Mouse (Mus musculus): ENCODE measurements around the gene Zbtb37. TPM values are rescaled to one million over a fixed set of nuclear protein-coding genes. Genes with fewer than 3 reads are reported as not detected.

The Zbtb37 gene
- 2.8 and 3.7 TPM in 2 replicates for polyA plus RNA-seq (2015; fragmentation: Nextera tagmentation; extraction: Ambion mirVana)

GRCm38 (mm10) chr1:161034435-161035280 lies at the start of gene Zbtb37:
Zbtb37 (minus strand) TSS chr1:161034849.

DNA sequence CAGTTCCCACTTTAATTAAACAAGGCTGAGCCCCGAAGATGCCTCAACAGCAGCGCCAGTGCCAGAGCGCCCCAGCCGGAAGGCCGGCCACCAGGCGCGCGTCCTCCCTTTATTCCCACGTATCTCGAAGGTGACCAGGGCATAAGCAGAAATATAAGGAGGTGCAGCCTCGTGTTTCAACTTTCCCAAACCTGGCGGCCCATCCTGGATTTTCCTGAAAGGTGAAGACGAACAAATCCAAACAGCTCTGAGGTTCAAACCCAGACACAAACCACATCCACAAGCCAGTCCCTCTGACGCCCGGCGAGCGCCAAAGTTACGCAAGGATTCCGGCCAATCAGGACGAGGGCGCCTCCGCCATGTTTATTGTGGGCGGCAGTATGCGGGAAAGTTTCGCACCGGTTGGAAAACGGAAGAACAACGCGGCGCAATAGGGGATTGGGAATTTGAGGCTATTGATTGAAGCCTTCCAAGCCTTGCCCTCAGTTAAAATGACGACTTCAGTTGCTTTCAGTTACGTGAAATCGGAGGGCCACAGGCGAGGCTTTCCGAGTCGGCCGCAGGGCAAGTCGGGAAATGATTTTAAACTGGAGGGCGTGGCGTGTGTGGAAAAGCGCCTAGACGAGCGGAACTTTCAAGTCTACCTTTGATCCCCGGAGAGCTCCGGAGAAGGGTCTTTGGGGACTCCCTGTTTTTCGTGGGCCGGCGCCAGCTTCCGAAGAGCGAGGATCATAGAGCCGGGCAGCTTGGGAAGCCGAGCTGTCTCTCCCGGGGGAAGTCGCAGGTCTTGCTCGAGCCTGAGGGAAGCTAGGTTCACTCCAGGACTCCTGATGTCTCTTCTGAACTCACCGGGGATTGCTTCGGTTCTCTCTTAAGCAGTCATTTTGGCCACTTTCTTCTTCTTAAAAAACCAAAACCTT lies 36.0 kb upstream of the Zbtb37 start, which contains the start of the genes Dars2 and Cenpl:
Dars2 (minus strand) TSS at position 307 of the 920 bp plus-strand sequence.
Cenpl (plus strand) TSS at position 362 of the 920 bp plus-strand sequence.

DNA sequence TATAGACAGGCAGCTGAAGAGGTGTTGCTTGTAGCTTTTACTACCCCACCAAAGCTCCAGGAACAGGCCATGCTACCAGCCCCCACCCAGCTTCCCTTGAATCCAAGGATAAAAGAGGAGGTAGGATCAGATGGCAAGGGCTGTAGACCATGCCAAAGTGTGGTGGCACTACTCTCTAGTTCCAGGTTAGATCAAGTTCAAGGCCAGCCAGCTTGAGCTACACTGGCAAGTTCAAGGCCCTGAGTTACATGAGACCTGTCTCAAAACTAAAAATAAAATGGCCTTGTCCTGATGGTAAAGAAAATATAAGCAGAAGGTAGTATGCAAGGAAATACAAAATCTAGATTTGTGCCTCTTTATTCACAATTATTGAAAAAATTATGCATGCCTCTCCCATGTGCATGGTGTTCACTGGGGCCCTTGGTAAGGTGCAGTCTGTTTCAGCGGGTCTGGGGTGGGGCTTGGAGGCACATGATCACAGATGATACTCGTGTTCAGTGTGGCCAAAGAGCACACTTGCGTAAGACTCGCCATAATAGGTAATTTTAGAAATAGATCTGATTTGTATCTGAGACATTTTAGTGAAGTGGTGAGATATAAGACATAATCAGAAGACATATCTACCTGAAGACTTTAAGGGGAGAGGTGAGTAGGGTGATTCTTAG lies 56.4 kb downstream of the Zbtb37 start, which contains the start of gene Serpinc1:
Serpinc1 (plus strand) TSS at position 515 of the 665 bp plus-strand sequence.

Other genes with a start within 250 kb of the Zbtb37 start
- 5.2 and 5.4 TPM in 2 replicates for gene Rabgap1l, start 241.6 kb downstream of the Zbtb37 start, polyA plus RNA-seq (2015; fragmentation: Nextera tagmentation; extraction: Ambion mirVana)
- 4.1 and 4.2 TPM in 2 replicates for gene Rc3h1, start 128.4 kb downstream of the Zbtb37 start, polyA plus RNA-seq (2015; fragmentation: Nextera tagmentation; extraction: Ambion mirVana)
- gene Serpinc1, start 56.3 kb downstream of the Zbtb37 start, polyA plus RNA-seq (2015; fragmentation: Nextera tagmentation; extraction: Ambion mirVana) = 1.0 and 1.5 TPM in 2 replicates
- gene Dars2, start 35.8 kb upstream of the Zbtb37 start, polyA plus RNA-seq (2015; fragmentation: Nextera tagmentation; extraction: Ambion mirVana) = 10.9 and 13.3 TPM in 2 replicates
- 5.9 and 6.2 TPM in 2 replicates for gene Cenpl, start 35.9 kb upstream of the Zbtb37 start, polyA plus RNA-seq (2015; fragmentation: Nextera tagmentation; extraction: Ambion mirVana)
- gene Klhl20, start 96.7 kb upstream of the Zbtb37 start, polyA plus RNA-seq (2015; fragmentation: Nextera tagmentation; extraction: Ambion mirVana) = 9.6 and 10.2 TPM in 2 replicates
- 0.17 TPM in 1 of 2 replicates, not detected in the other for gene Ankrd45, start 107.8 kb upstream of the Zbtb37 start, polyA plus RNA-seq (2015; fragmentation: Nextera tagmentation; extraction: Ambion mirVana)
- gene Tex50, start 124.5 kb upstream of the Zbtb37 start, polyA plus RNA-seq (2015; fragmentation: Nextera tagmentation; extraction: Ambion mirVana) = not detected in 2 replicates
- 120 and 131 TPM in 2 replicates for gene Prdx6, start 216.4 kb upstream of the Zbtb37 start, polyA plus RNA-seq (2015; fragmentation: Nextera tagmentation; extraction: Ambion mirVana)